Mouse (Mus musculus) midbrain, postnatal 0 days (tissue): ENCODE measurements at regions not wholly inside any gene's neighbourhood (a gene's known extent, or its start where the extent isn't known, plus 50 kb on each side); places are given as distances from the start of the nearest gene placed in this dataset.

Experiments used
- ATAC-seq: fragments of 200-750 bp; cut with Nextera tagmentation; 2 replicates; pipeline ENCODE4 v1.8.0; 2017; ENCODE audit warnings: moderate number of reproducible peaks, mild to moderate bottlenecking, moderate TSS enrichment, moderate library complexity; ENCODE audit not compliant: low FRiP score
- DNase-seq: peaks from one replicate; pipeline ENCODE4 v3.0.0-alpha.2; 2015; ENCODE audit warnings: low spot score
- H3K27ac ChIP-seq: fragments of 300-500 bp; sonication (generic); 2 replicates; pipeline ENCODE4 v1.5.1; 2014; ENCODE audit warnings: low read depth, mild to moderate bottlenecking, low read length, mixed read lengths
- H3K27me3 ChIP-seq: fragments of 300-500 bp; sonication (generic); 2 replicates; pipeline ENCODE4 v1.6.1; 2014; ENCODE audit warnings: low read length, control low read depth, mixed read lengths; ENCODE audit not compliant: insufficient read depth
- H3K36me3 ChIP-seq: fragments of 300-500 bp; sonication (generic); 2 replicates; pipeline ENCODE4 v1.6.1; 2014; ENCODE audit warnings: low read length, control low read depth, mixed read lengths; ENCODE audit not compliant: insufficient read depth
- H3K4me1 ChIP-seq: fragments of 300-500 bp; sonication (generic); 2 replicates; pipeline ENCODE4 v1.6.1; 2014; ENCODE audit warnings: mild to moderate bottlenecking, control low read depth, antibody characterized with exemption, low read length, mixed read lengths; ENCODE audit not compliant: insufficient read depth
- H3K4me2 ChIP-seq: fragments of 300-500 bp; sonication (generic); 2 replicates; pipeline ENCODE4 v1.6.1; 2014; ENCODE audit warnings: low read depth, mild to moderate bottlenecking, low read length, mixed read lengths; ENCODE audit not compliant: poor library complexity, severe bottlenecking
- H3K4me3 ChIP-seq: fragments of 300-500 bp; sonication (generic); 2 replicates; pipeline ENCODE4 v1.5.1; 2014; ENCODE audit warnings: low read depth, mild to moderate bottlenecking, low read length, moderate library complexity
- H3K9ac ChIP-seq: fragments of 300-500 bp; sonication (generic); replicated peaks from 2 replicates; pipeline ENCODE4 v1.6.1; 2014; ENCODE audit warnings: mild to moderate bottlenecking, low read length, moderate library complexity, mixed read lengths; ENCODE audit not compliant: poor library complexity, severe bottlenecking
- H3K9me3 ChIP-seq: fragments of 300-500 bp; sonication (generic); 2 replicates; pipeline ENCODE4 v1.6.1; 2016; ENCODE audit warnings: low read length, control low read depth
- CTCF ChIP-seq: IDR thresholded peaks from 2 replicates; pipeline ENCODE4 v1.5.1; 2016; ENCODE audit warnings: antibody characterized with exemption, mild to moderate bottlenecking
- WGBS: fragments of 180-500 bp; shearing (Covaris S2); extraction: QIAGEN DNeasy Blood & Tissue Kit; methylation state at CpG from one replicate; pipeline ENCODE4 v1.1.7; 2014; 5-methylcytosine and 5-hydroxymethylcytosine counted together

GRCm38 (mm10) chr16:24053403-24053802, 64.8 kb upstream of the Bcl6 start:
- H3K9me3 ChIP-seq, result no peaks in the 10 kb centered on the region
- WGBS, result 87% methylated on average over 10 of the region's 10 CpGs
- no peak for TF ChIP-seq CTCF
- H3K4me1 ChIP-seq, result no peaks in the 10 kb centered on the region
- no peak overlapping the region for H3K4me3 ChIP-seq
- no peak for DNase-seq
- H3K27ac ChIP-seq, result no peak overlapping the region
- no peaks in the 10 kb centered on the region for H3K27me3 ChIP-seq
- no peak for ATAC-seq
- no peak overlapping the region for H3K9ac ChIP-seq
- H3K36me3 ChIP-seq, result no peaks in the 10 kb centered on the region
- no peak overlapping the region for H3K4me2 ChIP-seq

- 80% methylated on average over 10 of the region's 10 CpGs for WGBS
- Histone ChIP-seq H3K27ac (no peak overlapping the region), H3K4me3 (no peak overlapping the region), H3K9ac (no peak overlapping the region), H3K36me3 (no peaks in the 10 kb centered on the region), H3K4me2 (no peak overlapping the region), H3K27me3 (no peaks in the 10 kb centered on the region), H3K4me1 (no peaks in the 10 kb centered on the region), H3K9me3 (no peaks in the 10 kb centered on the region)
- DNase-seq (no peak), ATAC-seq (no peak)
- no peak for TF ChIP-seq CTCF
Measured at GRCm38 (mm10) chr16:24050856-24051640, 62.4 kb upstream of the Bcl6 start.

DNA sequence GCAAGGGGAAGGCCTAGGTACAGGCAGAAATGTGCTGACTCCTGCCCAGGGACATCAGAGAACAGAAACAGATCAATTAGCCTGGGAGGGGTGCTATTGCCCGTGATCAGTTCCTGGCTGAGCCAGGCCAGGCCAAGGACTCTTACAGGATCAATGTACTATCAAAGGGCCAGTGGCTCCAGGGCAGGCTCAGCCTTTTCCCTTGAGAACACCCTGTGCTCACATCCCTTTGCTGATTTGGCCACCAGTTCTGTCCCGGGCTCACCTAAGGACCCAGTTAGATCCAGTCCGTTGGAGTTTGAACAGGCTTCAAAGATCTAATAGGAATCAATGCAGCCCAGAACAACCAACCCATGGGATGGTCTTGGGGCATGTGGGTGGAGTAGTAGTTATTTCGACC, 55.1 kb upstream of the Bcl6 start:
- Histone ChIP-seq H3K4me3 (no peak overlapping the region), H3K36me3 (no peaks in the 10 kb centered on the region), H3K4me1 (no peaks in the 10 kb centered on the region), H3K4me2 (no peak overlapping the region), H3K27me3 (no peaks in the 10 kb centered on the region), H3K27ac (no peak overlapping the region), H3K9ac (no peak overlapping the region), H3K9me3 (no peaks in the 10 kb centered on the region)
- ATAC-seq (no peak), DNase-seq (no peak)
- WGBS, result 80% methylated on average over 4 of the region's 4 CpGs
- TF ChIP-seq CTCF, result no peak

DNA sequence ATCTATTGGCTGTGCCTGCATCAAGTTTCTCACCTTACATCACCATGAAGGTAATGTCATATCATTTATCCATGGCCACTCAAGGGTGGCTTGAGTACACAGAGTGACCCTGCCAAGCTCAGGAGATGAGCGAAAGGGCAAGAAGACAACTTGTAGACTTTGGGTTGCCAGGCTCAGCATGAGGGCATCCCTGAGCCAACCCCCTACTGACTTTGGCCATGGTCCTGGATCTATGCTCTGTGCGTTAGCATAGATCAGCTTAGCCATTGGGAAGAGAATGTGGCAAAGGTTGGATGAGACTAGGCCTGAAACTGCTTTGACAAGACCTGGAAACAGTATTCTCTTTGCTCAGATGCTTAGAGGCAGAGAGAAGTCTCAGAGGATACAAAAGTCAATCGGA, 54.3 kb upstream of the Bcl6 start:
- no peaks in the 10 kb centered on the region for H3K9me3 ChIP-seq
- TF ChIP-seq CTCF, result no peak
- no peak for DNase-seq
- H3K9ac ChIP-seq, result no peak overlapping the region
- H3K4me3 ChIP-seq, result no peak overlapping the region
- no peak for ATAC-seq
- 86% methylated on average over 3 of the region's 3 CpGs for WGBS
- H3K4me1 ChIP-seq, result no peaks in the 10 kb centered on the region
- H3K36me3 ChIP-seq, result no peaks in the 10 kb centered on the region
- no peak overlapping the region for H3K4me2 ChIP-seq
- no peaks in the 10 kb centered on the region for H3K27me3 ChIP-seq
- no peak overlapping the region for H3K27ac ChIP-seq

- Histone ChIP-seq H3K4me2 (no peak overlapping the region), H3K36me3 (no peaks in the 10 kb centered on the region), H3K4me3 (no peak overlapping the region), H3K27ac (no peak overlapping the region), H3K4me1 (no peaks in the 10 kb centered on the region), H3K9me3 (no peaks in the 10 kb centered on the region), H3K27me3 (no peaks in the 10 kb centered on the region), H3K9ac (no peak overlapping the region)
- WGBS, result 90% methylated on average over 2 of the region's 2 CpGs
- DNase-seq (no peak), ATAC-seq (no peak)
- no peak for TF ChIP-seq CTCF
Measured at GRCm38 (mm10) chr16:24042216-24042615, 53.6 kb upstream of the Bcl6 start.

DNA sequence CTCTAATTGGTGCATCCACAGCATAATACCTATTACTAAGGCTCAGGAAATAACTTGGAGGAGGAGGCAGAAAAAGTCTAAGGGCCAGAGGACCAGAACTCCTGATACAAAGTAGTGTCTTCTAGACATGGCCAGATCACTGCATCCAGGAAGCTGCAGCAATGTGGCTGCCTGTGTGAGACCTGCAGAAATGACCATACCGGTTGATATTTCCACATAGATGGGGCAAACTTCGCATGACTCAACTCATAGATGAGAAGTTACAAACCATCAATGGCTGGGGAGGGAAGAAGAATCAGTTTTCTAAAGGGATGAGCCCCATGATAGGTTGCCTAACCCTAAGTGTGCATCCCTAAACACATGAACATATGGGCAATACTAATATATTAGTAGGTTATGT, 52.8 kb upstream of the Bcl6 start:
- TF ChIP-seq CTCF, result no peak
- Histone ChIP-seq H3K36me3 (no peaks in the 10 kb centered on the region), H3K9ac (no peak overlapping the region), H3K4me1 (no peaks in the 10 kb centered on the region), H3K4me3 (no peak overlapping the region), H3K9me3 (no peaks in the 10 kb centered on the region), H3K4me2 (no peak overlapping the region), H3K27me3 (no peaks in the 10 kb centered on the region), H3K27ac (no peak overlapping the region)
- ATAC-seq (no peak), DNase-seq (no peak)
- 87% methylated on average over 2 of the region's 2 CpGs for WGBS
